In the genomic region with DNA sequence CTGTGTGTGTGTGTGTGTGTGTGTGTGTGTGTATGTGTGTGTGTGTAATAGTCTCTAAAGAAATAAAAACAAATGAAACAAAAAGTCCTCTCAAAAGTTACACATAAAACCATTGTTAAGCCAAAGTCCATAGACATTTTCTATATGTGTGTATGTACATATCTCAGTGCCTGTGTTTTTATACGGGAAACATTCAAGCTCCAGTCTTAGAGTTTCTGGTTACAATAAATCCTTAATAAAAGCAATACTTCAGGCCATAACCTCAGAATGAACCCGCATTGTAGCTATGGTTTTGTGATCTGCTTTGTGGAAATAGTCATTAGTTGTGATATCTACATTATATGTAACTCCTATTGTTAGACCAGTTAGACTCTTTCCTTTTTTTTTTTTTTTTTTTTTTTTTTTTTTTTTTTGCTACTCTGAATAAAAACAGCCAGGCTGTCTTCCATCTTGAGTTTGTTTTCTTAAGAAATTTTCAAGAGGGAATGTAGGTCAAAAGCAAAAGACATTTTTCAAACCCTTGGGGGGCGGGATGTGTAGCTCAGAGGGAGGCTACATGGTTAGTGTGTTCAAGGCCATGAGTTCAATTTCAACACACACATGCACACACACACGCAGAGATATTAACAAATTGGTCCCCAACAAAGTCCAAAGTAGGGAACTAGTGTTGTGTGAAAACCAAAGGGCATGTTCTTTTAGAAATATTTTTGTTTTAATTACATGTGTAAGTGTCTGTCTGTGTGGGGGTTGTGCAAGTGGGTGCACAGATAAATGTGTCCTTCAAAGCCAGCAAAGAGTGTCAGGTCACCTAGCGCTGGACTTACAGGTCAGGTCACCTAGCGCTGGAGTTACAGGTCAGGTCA, we compare ENCODE assay signal across 22 mouse cellular contexts. TPM values are rescaled to one million over a fixed set of nuclear protein-coding genes. Genes with fewer than 3 reads are reported as not detected.
DNase-seq lines count a peak whose midpoint lies in the region; ATAC-seq and TF ChIP-seq lines count a peak whose summit lies in the region.
"Had no signal": no experiment of that assay in that cellular context is flagged by ENCODE, and none has a peak within 500 bp of the region (broad histone marks: within the 10 kb centered on the region; RNA-seq: fewer than 3 reads in every experiment).

No protein-coding gene starts in this region.

- ATAC-seq in kidney, postnatal 0 days (replicated peaks; ENCODE audit: low FRiP score, low read depth) = no peak
- no peak for ATAC-seq in embryonic facial prominence, embryonic 14.5 days (ENCODE audit: low read depth)
- ATAC-seq: CD4-positive, CD25-positive, alpha-beta regulatory T cell, adult 4 months; forebrain, embryonic 14.5 days; hindbrain, embryonic 16.5 days; intestine, postnatal 0 days had no signal

- whole genome bisulfite sequencing in kidney, postnatal 0 days = 65% methylated on average over 6 of the region's 6 CpGs
- WGBS in embryonic facial prominence, embryonic 14.5 days = 64% methylated on average over 6 of the region's 6 CpGs

- no peak overlapping the region for H3K4me3 ChIP-seq in kidney, postnatal 0 days (replicated peaks; ENCODE audit: low read depth, low read length)
- no peak overlapping the region for H3K4me3 ChIP-seq in CH12.LX (replicated peaks in 1 of 3; ENCODE audit: low read depth in 2 of 3, low read length in 2 of 3, poor library complexity in 1 of 3)
- H3K4me3 ChIP-seq in embryonic facial prominence, embryonic 14.5 days (ENCODE audit: low read depth, low read length) = no peak overlapping the region
- H3K4me3 ChIP-seq: embryonic facial prominence, embryonic 15.5 days; gastrocnemius, adult 2 months; hindbrain, embryonic 10.5 days; left cerebral cortex, adult 2 months; midbrain, embryonic 10.5 days had no signal

- peak; percentile 2 for DNase-seq in heart, postnatal 4 days
- DNase-seq in heart, adult 11 months = no peak
- DNase-seq in kidney, postnatal 0 days (ENCODE audit: low spot score) = peak; percentile 81
- no peak for DNase-seq in kidney, postnatal 36 days
- DNase-seq in CH12.LX (ENCODE audit: extremely low read depth) = no peak
- DNase-seq in embryonic facial prominence, embryonic 14.5 days (ENCODE audit: low spot score) = peak; percentile 39
- DNase-seq in spleen, postnatal 4 days (ENCODE audit: low spot score in 2 of 2) = no peak
- DNase-seq: adrenal gland, adult 8-10 months; cerebellum, adult 18-20 months; cerebellum, postnatal 25 days; gastrocnemius, adult 2 months; lung, adult 18-20 months; lung, postnatal 10 days had no signal

- TF ChIP-seq RAD21 in CH12.LX (IDR thresholded peaks at IDR 0.05; ENCODE audit: low read depth, low read length) = no peak

- H3K4me1 ChIP-seq in kidney, postnatal 0 days (replicated peaks; ENCODE audit: insufficient read depth, low read length) = no peaks in the 10 kb centered on the region
- H3K4me1 ChIP-seq in CH12.LX (ENCODE audit: control insufficient read depth in 1 of 2, insufficient read depth in 2 of 2) = peaks cover 0 to 9% of the 10 kb centered on the region in 2 experiments; a peak in 2 of 4 replicates
- H3K4me1 ChIP-seq in embryonic facial prominence, embryonic 14.5 days (ENCODE audit: control insufficient read depth, insufficient read depth, low read length) = peaks cover 10% of the 10 kb centered on the region

- in situ Hi-C loops in CH12.LX (cut with MboI; ENCODE audit: low pct_ligation_motif_present, low pct_unique_long_range_greater_than_20kb, low sequenced_read_pairs) = no loop called here

- no peaks in the 10 kb centered on the region for H3K36me3 ChIP-seq in kidney, postnatal 0 days (ENCODE audit: insufficient read depth, low read length)
- no peaks in the 10 kb centered on the region for H3K36me3 ChIP-seq in CH12.LX (replicated peaks in 1 of 2; ENCODE audit: control insufficient read depth in 1 of 2, insufficient read depth in 1 of 2, low read length in 1 of 2)
- no peaks in the 10 kb centered on the region for H3K36me3 ChIP-seq in embryonic facial prominence, embryonic 14.5 days (ENCODE audit: control insufficient read depth, insufficient read depth, low read length)
- H3K36me3 ChIP-seq: embryonic facial prominence, embryonic 15.5 days; hindbrain, embryonic 10.5 days; midbrain, embryonic 10.5 days had no signal

- H3K4me2 ChIP-seq in kidney, postnatal 0 days (ENCODE audit: low read length) = no peak overlapping the region
- no peak overlapping the region for H3K4me2 ChIP-seq in CH12.LX (ENCODE audit: insufficient read depth, low read depth, poor library complexity, severe bottlenecking)
- H3K4me2 ChIP-seq in embryonic facial prominence, embryonic 14.5 days (ENCODE audit: low read depth, low read length) = no peak overlapping the region
- H3K4me2 ChIP-seq: embryonic facial prominence, embryonic 15.5 days had no signal

- no peak for TF ChIP-seq POLR2A in CH12.LX (IDR thresholded peaks at IDR 0.05; ENCODE audit: low read depth, low read length)

- no peaks in the 10 kb centered on the region for H3K79me2 ChIP-seq in CH12.LX (replicated peaks; ENCODE audit: control insufficient read depth, extremely low read depth, insufficient read depth, poor library complexity, severe bottlenecking)

- no peaks in the 10 kb centered on the region for H3K9me3 ChIP-seq in kidney, postnatal 0 days (replicated peaks; ENCODE audit: low read length)
- peaks cover 2% of the 10 kb centered on the region for H3K9me3 ChIP-seq in CH12.LX (replicated peaks; ENCODE audit: low read length)
- no peaks in the 10 kb centered on the region for H3K9me3 ChIP-seq in embryonic facial prominence, embryonic 14.5 days (ENCODE audit: control insufficient read depth, low read length)
- H3K9me3 ChIP-seq: embryonic facial prominence, embryonic 15.5 days; hindbrain, embryonic 10.5 days; midbrain, embryonic 10.5 days had no signal

- dilution Hi-C loops in CH12.LX (cut with MboI; ENCODE audit: extremely low pct_ligation_motif_present, extremely low pct_unique_long_range_greater_than_20kb, low sequenced_read_pairs) = no loop called here

- H3K27me3 ChIP-seq in kidney, postnatal 0 days (ENCODE audit: insufficient read depth, low read length) = no peaks in the 10 kb centered on the region
- H3K27me3 ChIP-seq in CH12.LX (replicated peaks) = no peaks in the 10 kb centered on the region
- H3K27me3 ChIP-seq in embryonic facial prominence, embryonic 14.5 days (replicated peaks; ENCODE audit: control insufficient read depth, insufficient read depth, low read length) = no peaks in the 10 kb centered on the region
- H3K27me3 ChIP-seq: embryonic facial prominence, embryonic 15.5 days had no signal

- H3K27ac ChIP-seq in kidney, postnatal 0 days = peak overlapping the region; percentile 54; the same call in 1 of the 2 replicates
- no peak overlapping the region for H3K27ac ChIP-seq in CH12.LX (ENCODE audit: insufficient read depth, low read depth)
- no peak overlapping the region for H3K27ac ChIP-seq in embryonic facial prominence, embryonic 14.5 days (replicated peaks; ENCODE audit: low read depth, low read length)
- H3K27ac ChIP-seq: embryonic facial prominence, embryonic 15.5 days; gastrocnemius, adult 2 months; hindbrain, embryonic 10.5 days; left cerebral cortex, adult 2 months; midbrain, embryonic 10.5 days had no signal

- TF ChIP-seq EP300 in CH12.LX (IDR thresholded peaks at IDR 0.05; ENCODE audit: low read length) = no peak

- no peak overlapping the region for H3K9ac ChIP-seq in kidney, postnatal 0 days (ENCODE audit: low read depth, low read length)
- H3K9ac ChIP-seq in CH12.LX (ENCODE audit: insufficient read depth, low read depth) = no peak overlapping the region
- H3K9ac ChIP-seq in embryonic facial prominence, embryonic 14.5 days (ENCODE audit: low read depth, low read length) = no peak overlapping the region
- H3K9ac ChIP-seq: embryonic facial prominence, embryonic 15.5 days had no signal

- TF ChIP-seq CTCF in kidney, postnatal 0 days (IDR thresholded peaks at IDR 0.05; ENCODE audit: low read depth) = no peak
- no peak for TF ChIP-seq CTCF in CH12.LX (conservative IDR thresholded peaks at IDR 0.05 in 1 of 2, IDR thresholded peaks at IDR 0.05 in 1 of 2; ENCODE audit: low read depth in 2 of 2, low read length in 2 of 2)

TF ChIP-seq in CH12.LX, 34 proteins besides CTCF, POLR2A, EP300 and RAD21:
- TF ChIP-seq ZNF384 (IDR thresholded peaks at IDR 0.05; ENCODE audit: low read depth, low read length) (peak; percentile 58; the same call in 1 of the 2 replicates), UBTF (IDR thresholded peaks at IDR 0.05; ENCODE audit: low read depth, low read length) (no peak), RCOR1 (conservative IDR thresholded peaks at IDR 0.05; ENCODE audit: low read depth, low read length) (no peak), JUND (conservative IDR thresholded peaks at IDR 0.05; ENCODE audit: low read depth, low read length) (no peak), TCF12 (IDR thresholded peaks at IDR 0.05; ENCODE audit: low read depth, low read length) (no peak), ZC3H11A (IDR thresholded peaks at IDR 0.05; ENCODE audit: low read depth, low read length) (no peak), IRF4 (IDR thresholded peaks at IDR 0.05; ENCODE audit: low read depth, low read length) (no peak), SIN3A (IDR thresholded peaks at IDR 0.05; ENCODE audit: low read length) (no peak)

RNA-seq across cellular contexts. Expression of gene Gm12166, which starts 23.9 kb away (rescaled TPM):
- 1 to 10 TPM; 2.7 to 4.0 TPM for total RNA-seq in heart, postnatal 4 days (2021)
- polyA plus RNA-seq in kidney, postnatal 0 days (2015; fragmentation: Nextera tagmentation; extraction: Ambion mirVana) = 6.0 and 6.2 TPM in 2 replicates
- total RNA-seq in CH12.LX (2012; rRNA removed) (2.9 and 3.3 TPM in 2 replicates), CH12.LX (2014; rRNA removed) (19.0 and 19.1 TPM in 2 replicates)
- polyA plus RNA-seq in CH12.LX (2012; ENCODE audit: insufficient read length, low read depth) = 2.3 and 6.2 TPM in 2 replicates
- 4.1 and 6.8 TPM in 2 replicates for polyA plus RNA-seq in embryonic facial prominence, embryonic 14.5 days (2014; fragmentation: Nextera tagmentation; extraction: Ambion mirVana)

RNA-seq across cellular contexts. Expression of gene Adam19, which starts 27.6 kb away (rescaled TPM):
- total RNA-seq in heart, postnatal 4 days (2021) = 100 to 1,000 TPM; 161 to 163 TPM
- 6.5 and 8.1 TPM in 2 replicates for polyA plus RNA-seq in kidney, postnatal 0 days (2015; fragmentation: Nextera tagmentation; extraction: Ambion mirVana)
- total RNA-seq in CH12.LX (2012; rRNA removed) = 3.0 and 3.5 TPM in 2 replicates
- total RNA-seq in CH12.LX (2014; rRNA removed) = 3.8 and 4.5 TPM in 2 replicates
- polyA plus RNA-seq in CH12.LX (2012; ENCODE audit: insufficient read length, low read depth) = 7.0 and 9.0 TPM in 2 replicates
- 15.2 and 17.6 TPM in 2 replicates for polyA plus RNA-seq in embryonic facial prominence, embryonic 14.5 days (2014; fragmentation: Nextera tagmentation; extraction: Ambion mirVana)

RNA-seq across cellular contexts. Expression of gene Sox30, which starts 48.1 kb away (rescaled TPM):
- total RNA-seq in heart, postnatal 4 days (2021) = under 1 TPM; 0.27 to 0.55 TPM
- polyA plus RNA-seq in kidney, postnatal 0 days (2015; fragmentation: Nextera tagmentation; extraction: Ambion mirVana) = 0.18 and 0.26 TPM in 2 replicates
- not detected in 2 replicates for total RNA-seq in CH12.LX (2012; rRNA removed)
- total RNA-seq in CH12.LX (2014; rRNA removed) = not detected in 2 replicates
- not detected in 2 replicates for polyA plus RNA-seq in CH12.LX (2012; ENCODE audit: insufficient read length, low read depth)
- 0.21 and 0.24 TPM in 2 replicates for polyA plus RNA-seq in embryonic facial prominence, embryonic 14.5 days (2014; fragmentation: Nextera tagmentation; extraction: Ambion mirVana)
- total RNA-seq: gastrocnemius, adult 2 months; neutrophil, adult 5-6 weeks had no signal
- polyA plus RNA-seq: CD4-positive, CD25-positive, alpha-beta regulatory T cell, adult 4 months; hindbrain, embryonic 16.5 days had no signal

Comparison
In these comparisons a context has a peak if more than half of its experiments do, and no peak if none do; other contexts are left out.
1. DNase-seq: peak in heart, postnatal 4 days (single experiment), kidney, postnatal 0 days (single experiment) and embryonic facial prominence, embryonic 14.5 days (single experiment); none in heart, adult 11 months (single experiment), kidney, postnatal 36 days (0 of 2), CH12.LX (single experiment) and spleen, postnatal 4 days (0 of 2).